Mouse (Mus musculus) gastrocnemius, adult 8-10 months (tissue): ENCODE data around the gene Phyhd1. TPM values are rescaled to one million over a fixed set of nuclear protein-coding genes. Genes with fewer than 3 reads are reported as not detected.

Source experiments
- DNase-seq, 2 experiments: peaks; one replicate each; pipeline ENCODE4 v3.0.0; 2022; ENCODE audit warnings: low spot score in 2 of 2
- total RNA-seq, 4 experiments: library from RNA; stranded (reverse); gene quantifications; 2 replicates each; pipeline ENCODE4 v1.2.4; 2022

The Phyhd1 gene
- 10 to 100 TPM in 2 of 4 experiments, 1 to 10 TPM in 2; 7.7 to 14.2 (median 11.0) TPM for total RNA-seq

DNA sequence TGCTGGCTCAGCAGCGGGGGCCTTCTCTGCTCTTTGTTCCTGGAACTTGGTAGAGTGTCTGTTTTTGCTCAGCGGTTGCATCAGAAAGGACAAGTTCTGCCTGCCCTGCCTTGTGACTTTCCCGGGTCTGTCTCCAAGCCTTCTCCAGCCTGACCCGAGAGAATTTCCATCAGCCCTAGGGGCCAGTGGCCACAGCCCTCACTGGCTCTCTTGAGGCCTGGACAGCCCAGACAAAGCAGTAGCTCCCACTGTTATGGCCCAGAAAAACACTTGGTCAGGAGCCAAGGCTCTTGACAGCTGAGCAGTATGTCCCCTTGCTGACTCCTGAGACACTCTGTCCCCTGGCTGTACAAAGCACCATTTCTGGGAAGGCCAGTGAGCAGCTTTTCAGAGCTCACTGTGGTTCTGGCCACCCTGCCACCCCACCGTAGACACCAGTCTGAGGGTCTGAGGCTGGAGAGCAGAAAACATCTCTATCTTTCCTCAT lies at the start of gene Phyhd1:
Gene Phyhd1 (plus strand): TSS at position 437 of the 487 bp plus-strand sequence.
- peak; percentile 62 to 73 for DNase-seq

DNA sequence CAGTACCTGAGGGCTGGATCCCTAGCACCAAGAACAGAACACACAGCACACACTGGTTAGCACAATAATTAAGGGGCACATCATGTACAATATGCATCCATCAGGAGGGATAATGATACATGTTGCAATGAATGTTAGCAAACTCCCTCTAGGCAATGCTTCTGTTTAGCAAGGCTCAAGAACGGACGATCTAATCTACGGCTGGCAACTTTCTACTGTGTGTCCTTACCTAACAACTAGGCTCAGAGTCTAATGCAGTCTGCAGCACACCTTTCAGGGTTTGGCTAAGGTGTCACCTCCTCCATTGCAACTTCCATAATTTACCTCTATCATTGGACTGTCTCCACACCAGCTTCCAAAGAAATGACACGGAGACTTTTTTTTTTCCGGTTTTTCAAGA lies 49.7 kb upstream of the Phyhd1 start:
- DNase-seq = no peak

DNA sequence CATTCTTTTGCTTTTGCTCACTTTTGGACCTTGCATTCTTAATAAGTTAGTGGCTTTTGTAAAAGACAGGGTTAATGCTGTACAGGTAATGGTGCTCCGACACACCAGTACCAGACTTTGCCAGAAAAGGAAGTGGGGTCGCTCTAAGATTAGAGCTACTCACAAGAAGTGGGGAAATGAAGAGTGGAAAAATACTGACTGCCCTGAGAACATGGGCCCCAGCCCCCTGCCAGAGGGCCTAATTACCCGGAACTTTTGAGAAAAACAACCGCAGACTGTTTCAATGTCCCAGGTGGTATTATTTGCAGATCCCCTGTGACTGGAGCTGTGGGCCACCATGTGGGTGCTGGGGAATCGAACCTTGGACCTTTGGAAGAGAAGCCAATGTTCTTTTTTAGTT lies 30.4 kb upstream of the Phyhd1 start:
- DNase-seq = no peak

DNA sequence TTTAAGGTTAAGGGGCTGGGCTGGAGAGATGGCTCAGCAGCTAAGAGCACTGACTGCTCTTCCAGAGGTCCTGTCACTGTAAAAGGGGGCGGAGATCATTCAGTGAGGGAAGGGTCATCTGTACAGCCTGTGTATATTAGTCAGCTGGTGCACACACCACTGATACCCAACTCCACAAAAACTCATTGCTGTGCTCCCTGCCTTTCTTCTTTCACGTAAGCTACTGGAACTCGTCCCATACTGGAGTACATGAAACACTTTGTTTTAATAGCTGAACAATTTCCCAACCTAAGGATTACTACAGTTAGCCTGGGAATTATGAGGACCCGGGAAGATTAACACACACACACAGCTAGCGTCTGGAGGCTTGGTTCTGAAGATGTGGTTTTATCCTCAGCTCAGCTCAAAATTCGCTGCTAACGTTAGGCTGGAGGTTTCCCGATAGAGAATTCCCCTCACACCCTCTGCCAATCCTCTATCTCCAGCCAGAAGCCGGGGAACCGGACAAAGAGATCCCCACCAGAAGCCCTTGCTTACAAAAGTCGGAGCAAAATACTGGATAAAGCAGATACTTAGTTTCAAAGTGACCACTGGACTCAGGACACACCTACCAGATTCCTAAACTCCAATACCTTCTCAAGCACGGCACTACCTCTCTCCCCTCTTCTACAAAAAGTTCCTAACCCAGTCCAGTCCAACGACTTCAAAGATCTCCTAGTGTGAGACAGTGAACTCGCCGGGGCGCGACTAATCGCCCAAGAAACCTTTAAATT lies 29.4 kb upstream of the Phyhd1 start:
- DNase-seq = no peak

DNA sequence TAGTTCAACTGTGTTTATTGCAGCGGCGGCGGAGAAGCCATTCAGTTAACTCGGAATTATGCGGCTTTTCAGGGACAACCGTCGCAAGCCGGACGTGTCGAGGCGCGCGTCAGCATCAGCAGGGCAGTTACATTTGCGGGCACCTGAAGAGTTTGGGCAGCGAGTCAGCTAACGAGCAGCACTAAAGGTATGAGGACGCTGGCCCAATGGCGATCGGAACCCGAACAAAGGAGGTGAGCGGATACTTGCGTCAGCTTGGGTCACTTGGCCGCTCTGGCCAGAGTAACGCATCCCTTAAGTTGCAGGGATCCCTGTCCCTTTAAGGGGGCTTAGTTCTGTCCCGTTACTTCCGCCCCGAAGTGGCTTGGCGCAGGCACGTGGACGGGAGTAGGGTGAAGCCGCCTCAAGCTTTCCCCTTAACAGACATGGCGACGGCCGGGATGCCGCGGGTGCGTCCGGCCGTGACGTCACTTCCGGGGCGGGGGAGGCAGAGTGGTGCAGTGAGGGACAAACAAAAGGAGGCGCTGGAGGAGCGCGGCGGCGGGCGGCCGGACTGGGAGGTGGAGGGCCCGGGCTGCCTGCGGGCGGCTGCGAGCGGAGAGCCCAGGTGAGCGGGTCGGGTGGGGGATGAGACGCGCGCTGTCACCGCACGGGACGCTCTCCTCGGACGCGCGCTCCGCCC lies 28.7 kb upstream of the Phyhd1 start, which contains the start of gene Lrrc8a:
Gene Lrrc8a (plus strand): TSS at position 517 of the 682 bp plus-strand sequence.
- peak; percentile 100 for DNase-seq

DNA sequence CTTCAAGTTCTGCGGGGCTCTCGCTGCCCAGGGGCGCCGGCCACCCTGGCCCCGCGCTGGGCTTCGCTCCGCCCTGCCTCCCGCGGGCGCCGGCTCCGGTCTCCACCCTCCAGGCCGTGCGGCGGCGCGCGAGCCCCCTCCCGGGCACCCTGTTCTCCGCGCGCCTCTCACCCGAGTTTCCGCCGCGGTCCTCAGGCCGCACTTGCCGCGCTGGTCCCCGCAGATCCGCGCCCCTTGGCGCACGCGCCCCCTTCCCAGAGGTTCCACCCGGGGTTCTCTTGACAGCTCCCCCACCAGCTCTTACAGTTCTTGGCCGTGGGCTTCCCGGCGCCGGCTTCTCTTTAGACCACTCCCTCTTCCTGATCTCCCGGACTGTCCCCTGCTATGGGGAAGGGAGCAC lies 28.1 kb upstream of the Phyhd1 start:
- DNase-seq = peak in 1 of 2 experiments; percentile 56

DNA sequence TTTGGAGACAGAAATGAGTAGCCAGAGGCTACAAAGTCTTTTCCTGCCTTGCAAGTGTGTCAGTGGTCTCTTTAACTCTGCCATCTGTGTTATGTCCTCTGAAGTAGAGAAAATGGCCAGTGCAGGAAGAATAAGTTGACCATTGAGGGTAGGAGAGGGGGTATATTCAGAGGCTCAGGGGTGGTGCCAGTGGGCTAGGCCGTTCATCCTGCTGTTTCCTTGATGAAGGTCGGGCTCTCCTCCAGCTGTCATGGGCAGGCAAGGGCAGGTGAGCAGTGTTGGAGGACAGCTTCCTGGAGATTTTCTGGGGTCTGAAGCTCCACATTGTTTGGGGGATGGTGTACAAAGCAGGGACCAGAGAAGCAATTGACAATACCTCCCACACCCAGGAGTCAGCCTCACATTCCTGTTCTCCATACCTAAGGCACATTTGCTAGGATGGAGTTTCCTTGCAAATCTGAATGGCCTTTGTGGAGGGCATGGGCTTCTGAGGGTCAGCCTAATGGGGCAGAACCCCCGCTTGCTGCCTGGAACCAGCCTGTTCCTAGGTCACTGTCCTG lies 27.0 kb upstream of the Phyhd1 start:
- DNase-seq = no peak

DNA sequence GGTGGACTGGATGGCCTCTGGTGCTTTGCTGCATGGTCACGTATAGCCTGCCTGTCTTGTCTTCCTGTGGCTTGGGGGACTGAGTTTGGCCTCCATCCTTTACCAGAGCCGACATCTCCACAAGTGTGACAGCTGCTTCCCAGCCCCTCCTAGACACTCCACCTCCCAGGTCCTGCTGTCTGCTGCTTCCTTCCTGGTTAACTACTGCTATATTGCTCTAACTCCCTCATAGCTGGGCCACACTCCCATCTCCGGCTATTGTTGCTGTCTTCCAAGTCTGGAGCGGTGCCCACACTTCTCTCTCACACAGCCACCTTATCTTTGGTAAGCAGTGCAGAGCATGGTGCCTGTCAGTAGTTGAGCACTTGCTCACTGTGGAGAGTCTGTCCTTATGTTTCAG lies 26.2 kb upstream of the Phyhd1 start:
- no peak for DNase-seq

DNA sequence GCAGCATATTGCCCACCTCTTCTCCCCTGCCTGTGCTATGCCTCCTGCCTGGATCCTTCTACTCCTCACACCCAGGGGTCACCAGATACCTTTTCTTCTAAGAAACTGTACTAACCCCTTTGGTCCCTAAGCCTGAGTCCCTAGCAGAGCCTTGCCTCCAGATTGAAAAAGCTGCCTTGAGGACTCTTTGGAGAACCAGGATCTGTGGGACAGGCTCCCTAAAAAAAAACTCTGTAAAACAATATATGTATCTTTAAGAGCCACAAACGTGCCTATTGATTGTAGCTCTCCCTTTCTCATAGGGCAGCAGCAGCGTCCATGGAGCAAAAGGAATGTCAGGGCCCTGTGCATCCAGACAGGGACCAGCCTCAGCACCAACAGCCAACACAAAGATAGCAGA lies 25.7 kb upstream of the Phyhd1 start, which contains the start of gene Gm28035:
Gene Gm28035 (plus strand): TSS at position 301 of the 400 bp plus-strand sequence.
- no peak for DNase-seq

DNA sequence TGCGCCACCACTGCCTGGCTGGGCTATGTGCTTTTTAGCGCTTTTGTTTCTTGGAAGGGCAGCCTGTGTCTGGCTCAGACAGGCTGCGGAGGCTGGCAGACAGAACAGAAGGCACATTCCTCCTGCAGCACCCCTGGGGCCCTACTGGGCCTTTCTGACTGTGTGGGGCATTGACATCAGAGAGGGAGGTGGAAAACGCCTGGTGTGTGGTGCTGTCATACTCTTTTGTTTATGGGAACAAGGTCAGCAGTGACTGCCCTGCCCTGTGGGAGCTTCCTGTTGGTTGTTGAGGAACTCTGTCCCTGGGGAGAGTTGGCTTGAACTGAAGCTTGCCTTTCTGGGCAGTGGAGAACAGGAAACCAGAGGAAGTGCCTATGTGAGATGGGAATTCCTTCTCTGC lies 23.5 kb upstream of the Phyhd1 start:
- DNase-seq = peak in 1 of 2 experiments; percentile 44

DNA sequence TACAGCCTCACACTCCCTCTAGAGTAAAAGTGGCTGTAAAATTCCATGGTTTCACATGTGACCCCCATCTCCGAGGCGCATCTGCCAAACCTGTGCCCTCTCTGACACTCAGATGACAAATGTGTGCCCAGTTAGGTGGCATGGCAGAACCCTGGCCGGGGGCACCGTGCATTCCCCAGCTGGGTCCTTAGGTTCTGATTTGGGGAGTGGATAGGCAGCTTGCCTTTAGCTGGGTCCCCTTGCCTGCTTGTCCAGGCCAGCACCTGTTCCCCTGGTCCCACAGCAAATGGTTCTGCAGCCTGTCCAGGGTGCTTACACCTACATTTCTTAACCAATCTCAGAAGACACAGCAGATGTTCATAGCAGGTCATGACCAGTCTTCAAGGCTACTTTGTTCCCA lies 22.6 kb upstream of the Phyhd1 start:
- no peak for DNase-seq

DNA sequence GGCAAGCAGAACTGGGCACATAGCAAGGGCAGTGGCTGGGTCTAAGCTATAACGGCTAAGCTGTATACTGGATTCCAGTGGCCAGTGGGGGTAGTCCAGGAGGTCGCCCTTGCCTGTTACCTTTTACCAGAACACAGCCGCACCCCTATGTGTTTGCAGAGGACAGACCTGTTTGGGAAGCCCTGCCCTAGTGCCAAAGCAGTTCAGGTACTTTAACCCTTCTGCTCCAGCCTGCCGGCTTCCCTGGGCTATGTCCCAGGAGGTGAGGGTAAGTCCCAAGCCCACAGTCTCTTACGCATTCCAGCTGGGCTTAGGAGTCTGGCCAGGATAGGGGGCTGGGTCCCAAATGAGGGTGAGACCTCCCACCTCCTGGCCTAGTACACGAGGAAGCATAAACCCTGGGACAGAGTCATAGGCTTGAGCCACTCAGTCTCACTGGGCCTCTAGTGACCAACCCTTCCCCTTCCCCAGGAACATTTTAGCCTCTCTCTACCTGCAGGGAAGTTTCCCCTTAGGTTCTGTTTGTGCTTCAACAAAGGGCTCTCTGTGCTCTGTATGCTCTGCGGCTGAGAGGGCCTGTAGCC lies 21.3 kb upstream of the Phyhd1 start:
- no peak for DNase-seq

DNA sequence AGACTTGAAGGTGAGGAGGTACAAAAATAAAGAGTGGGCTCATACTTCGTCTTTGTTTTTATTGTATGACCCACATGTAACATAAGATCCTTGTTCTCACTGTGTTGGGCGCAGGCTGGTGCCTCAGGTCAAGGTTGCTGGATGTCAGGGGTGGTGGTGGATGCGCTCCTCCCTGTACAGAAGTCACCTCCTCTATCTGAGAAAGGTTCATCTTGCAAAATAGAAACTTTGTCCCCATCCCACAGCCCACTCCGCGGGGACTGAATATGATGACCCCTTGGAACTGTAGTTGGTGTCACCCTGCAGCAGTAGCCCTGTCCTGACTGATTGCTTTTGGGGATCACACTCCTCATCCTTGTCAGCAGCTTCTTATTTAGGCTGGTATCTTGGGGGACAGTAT lies 19.0 kb upstream of the Phyhd1 start:
- DNase-seq = no peak

DNA sequence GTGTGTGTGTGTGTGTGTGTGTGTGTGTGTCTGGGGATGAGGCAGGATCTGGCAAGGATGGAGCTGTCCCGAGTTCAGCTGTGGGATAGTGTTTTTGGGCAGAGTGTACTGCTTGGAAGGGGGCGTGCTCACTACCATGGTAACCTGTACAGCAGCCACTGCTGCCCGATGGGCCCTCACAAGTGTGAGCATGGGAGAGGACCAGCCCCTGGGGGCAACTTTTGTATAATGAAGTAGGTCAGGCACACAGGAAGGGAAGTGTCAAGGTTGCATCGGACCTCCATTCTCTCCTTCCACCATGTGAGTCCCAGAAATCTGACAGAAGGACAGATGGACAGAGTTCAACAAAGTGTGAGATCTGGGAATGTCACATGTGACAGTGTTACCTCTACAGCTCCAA lies 18.3 kb upstream of the Phyhd1 start:
- no peak for DNase-seq

DNA sequence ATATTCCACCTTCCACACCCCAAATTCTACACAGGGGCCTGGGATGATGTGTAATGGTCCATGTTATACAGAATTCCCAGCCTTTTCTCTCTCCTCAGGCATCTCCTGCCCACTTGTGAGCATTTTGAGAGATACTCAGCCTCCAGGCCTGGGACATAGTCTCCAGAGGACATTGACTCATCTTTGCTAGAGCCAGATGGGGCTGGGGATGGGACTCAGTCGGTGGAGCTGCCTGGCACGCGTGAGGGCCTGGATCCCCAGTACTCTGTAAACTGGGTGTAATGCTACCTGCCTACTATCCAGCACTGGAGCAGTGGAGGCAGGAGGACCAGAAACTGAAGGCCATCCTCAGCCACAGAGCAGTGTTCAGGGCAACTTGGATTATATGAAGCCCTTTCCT lies 16.8 kb upstream of the Phyhd1 start:
- no peak for DNase-seq

DNA sequence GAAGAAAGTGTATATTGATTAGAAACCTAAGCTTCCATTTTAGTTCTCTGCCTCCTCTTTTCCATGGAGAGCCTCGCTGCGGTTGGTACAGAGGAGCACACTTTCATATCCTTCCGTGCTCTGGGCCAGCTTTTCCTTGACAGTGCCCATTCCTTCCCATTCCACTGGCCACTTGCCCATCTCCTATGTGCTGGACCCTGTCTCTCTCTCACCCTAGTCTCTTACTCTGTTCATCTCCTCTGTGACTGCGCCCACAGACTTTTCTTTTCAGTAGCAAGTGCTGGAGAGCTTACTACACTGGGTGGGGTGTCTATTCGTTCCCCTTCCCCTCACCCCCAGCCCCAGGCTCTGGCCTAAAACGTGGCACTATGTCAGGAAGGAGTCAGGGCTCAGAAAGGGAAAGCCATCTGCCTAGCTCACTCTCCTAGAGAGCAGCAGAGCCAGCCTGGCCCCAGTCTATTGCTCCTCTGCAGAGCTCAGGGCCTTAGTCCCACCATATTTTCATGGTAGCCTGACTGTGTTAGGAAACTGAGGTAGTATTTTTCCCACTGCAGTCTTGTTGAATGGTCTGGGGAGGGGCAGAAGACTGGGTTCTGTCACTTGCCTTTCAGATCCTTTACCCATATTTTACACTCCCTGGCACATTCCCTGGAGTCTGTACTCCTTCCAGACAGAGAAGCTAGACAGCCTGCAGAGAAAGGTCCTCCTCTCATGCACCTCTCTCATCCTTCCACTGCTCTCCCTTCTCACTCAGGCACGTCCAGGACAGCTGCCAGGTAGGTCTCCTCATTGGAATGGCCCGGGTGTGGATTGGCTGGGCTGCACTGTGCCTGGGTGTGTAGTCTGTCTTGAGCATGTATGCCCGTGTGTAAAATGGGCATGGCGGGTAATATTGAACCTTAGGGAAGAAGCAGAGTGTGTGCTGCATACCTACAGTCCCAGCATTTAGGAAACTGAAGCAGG lies 15.6 kb upstream of the Phyhd1 start:
- DNase-seq = no peak

DNA sequence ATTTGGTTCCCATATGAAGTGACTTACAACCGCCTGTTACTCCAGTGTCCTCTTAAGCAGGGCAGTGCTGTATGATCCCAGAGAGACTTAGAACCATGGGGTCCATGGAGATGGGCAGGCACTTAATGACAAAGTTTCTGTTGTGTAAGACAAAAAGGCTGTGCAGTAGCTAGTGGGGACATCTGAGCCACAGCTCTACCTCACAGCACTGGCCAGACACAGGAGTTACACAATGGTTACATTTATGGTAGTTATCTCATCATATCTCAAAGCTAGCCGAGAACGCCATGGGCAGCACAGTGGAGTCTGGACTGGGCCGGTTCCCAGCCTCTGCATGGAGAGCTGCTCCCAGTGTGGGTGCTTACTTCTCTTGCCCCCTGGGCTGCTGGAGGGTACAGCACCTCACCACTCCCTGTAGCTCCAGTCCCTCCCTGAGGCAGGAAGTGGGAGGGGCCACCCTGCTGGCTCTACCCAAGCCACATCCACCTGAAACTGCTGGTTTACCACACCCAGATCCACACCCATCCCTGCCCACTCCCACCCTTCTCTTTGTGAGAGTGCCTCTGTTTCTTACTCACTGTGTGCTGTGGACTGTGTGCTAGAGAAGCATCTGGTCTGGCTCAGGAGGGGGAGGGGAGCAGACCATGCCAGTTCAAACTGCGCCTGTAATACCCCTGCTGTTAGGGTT lies 14.4 kb upstream of the Phyhd1 start:
- no peak for DNase-seq

DNA sequence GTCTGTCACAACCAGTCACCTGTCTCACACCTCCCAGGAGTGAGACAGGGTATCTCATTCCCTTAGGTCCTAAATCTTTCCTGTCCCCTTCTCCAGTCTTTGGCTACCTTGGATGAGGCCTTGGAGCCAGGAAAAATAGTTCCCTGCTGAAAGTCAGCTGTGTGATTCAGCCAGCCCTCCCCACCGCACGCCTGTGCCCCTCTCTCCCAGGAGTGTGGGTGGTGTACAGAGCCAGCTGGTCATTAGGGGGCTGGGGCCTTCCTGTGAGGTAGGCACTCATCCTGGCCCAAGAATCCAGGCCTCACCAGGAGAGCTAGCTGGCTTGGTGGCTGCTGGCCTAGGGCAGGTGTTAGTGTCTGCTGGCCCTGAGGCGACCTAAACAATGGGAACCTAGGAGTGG lies 13.5 kb upstream of the Phyhd1 start:
- DNase-seq = no peak

DNA sequence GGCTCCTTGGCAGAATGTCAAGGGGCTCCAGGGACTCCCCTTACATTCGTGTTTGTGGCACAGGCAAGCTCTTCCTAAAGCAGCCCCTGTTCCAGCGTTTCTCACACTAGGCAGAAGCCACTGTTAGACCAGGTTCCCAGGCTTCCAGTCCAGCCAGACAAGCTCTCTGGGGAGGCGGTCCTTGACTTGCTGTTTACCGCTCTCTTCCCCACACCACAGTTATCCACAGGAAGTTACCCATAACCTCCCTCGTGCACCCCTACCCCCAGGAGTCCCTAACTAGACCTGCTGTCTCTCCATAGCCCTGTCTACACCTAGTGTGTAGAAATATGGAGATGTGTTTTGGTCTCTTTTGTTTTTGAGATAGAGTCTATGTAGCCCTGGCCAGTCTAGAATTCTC lies 12.2 kb upstream of the Phyhd1 start:
- no peak for DNase-seq
